Mouse (Mus musculus) cerebellum, postnatal 4 days (tissue): ENCODE results near the gene Fam169b.
"Not testable (repeated sequence)": the region's sequence is repeated elsewhere in the genome, so short reads cannot be mapped to it uniquely, and the experiment has no call there.

Source experiments
- DNase-seq, 2 experiments: peaks; one replicate each; pipeline ENCODE4 v3.0.0; 2022; ENCODE audit warnings: low spot score in 2 of 2, mixed read lengths in 1 of 2

The Fam169b gene

DNA sequence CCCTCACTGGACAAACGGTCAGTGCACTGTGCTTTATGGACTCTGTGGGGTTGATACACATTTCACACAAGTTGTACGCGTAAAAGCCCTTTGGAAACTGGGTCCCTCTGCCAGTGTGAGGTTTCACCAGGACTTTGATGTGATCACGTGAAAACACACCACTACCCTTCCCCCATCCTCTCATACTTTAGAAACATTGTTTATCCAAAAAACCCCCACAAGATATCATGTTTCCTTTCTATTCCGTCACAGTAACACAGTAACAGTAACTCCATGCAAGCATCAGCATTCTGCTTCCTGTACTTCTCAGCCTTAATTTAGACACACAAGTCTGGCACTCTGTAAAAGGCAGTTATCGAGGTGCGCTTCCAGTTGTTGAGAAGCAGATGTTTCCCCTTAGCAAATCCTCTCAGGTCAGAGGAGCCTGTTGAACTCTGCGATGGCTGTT lies 12.2 kb downstream of the Fam169b start:
- no peak for DNase-seq

- no peak for DNase-seq
Observed at GRCm38 (mm10) chr7:68286526-68287481, 13.2 kb downstream of the Fam169b start.

DNA sequence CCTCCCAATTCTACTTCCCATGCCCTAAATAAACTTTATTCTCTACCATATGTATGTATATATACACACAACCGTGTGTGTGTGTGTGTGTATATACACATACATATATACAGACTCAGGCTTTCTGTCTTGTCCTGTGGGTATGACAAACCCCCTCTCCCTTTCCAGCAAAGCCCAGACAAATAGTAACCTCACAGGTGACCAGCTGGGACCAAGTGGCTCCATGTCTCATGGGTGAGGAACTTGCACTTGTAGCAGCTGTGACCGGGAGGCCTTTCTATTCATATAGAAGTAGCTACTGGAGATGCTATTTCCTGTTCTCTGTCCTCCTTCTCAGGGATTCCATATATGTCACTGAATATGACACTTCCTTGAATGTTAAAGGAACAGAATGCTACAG lies 13.9 kb downstream of the Fam169b start:
- DNase-seq = no peak

- DNase-seq = not testable (repeated sequence)
Observed at GRCm38 (mm10) chr7:68288000-68288399, 14.4 kb downstream of the Fam169b start.

DNA sequence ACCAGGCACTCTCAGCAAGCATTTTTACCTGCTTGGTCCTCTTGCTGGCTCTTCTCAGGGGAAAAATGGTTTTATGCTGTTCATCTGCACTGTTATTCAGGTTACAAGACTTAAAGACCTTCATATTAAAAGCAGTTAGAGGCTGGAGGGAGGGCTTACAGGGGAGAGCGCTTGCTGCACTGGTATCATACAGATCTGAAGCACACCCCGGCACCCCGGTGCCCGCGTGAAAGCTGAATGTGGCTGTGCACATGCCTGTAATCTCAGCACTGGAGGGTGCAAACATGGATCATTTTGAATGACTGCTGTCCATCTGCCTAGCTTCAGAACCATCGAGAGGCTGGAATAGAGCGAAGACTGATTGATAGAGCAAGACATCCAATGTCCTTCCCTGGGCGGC lies 15.4 kb downstream of the Fam169b start:
- no peak for DNase-seq

DNA sequence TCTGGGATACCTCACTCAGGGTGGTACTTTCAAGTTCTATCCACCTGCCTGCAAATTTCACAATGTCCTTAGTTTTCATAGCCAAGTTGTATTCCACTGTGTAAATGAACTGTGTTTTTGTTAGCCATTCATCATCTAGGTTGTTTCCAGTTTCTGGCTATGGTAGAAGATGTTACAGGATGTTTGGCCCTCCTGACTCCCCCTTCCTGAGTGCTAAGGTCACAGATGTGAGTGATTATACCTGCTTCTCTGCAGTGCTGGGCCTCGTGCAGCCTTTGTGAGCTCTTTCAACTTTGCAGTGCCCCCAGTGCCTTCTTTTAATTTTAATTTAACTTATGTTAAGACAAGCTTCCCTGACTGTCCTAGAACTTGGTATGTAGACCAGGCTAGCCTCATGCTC lies 18.0 kb downstream of the Fam169b start:
- DNase-seq = no peak

GRCm38 (mm10) chr7:68293997-68294789 lies 20.6 kb downstream of the Fam169b start:
- DNase-seq = no peak

- no peak for DNase-seq
Observed at GRCm38 (mm10) chr7:68296487-68296886, 22.8 kb downstream of the Fam169b start.

- DNase-seq = no peak
Observed at GRCm38 (mm10) chr7:68298381-68299076, 24.9 kb downstream of the Fam169b start.

DNA sequence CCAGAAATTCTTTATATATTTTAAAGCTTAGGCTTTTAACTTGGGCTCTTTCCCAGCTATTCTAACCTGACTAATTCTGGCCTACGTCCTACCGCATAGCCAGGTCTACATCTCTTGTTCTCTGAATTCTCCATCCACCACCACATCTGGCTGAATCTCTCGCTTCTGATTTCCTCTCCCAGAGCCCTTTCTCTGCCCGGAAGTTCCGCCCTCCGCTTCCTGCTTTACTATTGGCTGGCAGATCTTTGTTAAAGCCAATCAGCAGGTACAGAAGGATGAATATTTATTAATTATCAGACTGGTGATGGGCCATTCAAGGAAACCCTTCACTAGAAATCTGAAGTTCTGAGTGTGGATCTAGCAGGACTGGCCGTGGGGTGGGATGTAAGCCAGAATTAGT lies 27.5 kb downstream of the Fam169b start:
- DNase-seq = no peak

- DNase-seq = peak; percentile 45 to 71
Observed at GRCm38 (mm10) chr7:68302586-68303433, 29.2 kb downstream of the Fam169b start.

GRCm38 (mm10) chr7:68303685-68304084 lies 30.0 kb downstream of the Fam169b start:
- DNase-seq = no peak

DNA sequence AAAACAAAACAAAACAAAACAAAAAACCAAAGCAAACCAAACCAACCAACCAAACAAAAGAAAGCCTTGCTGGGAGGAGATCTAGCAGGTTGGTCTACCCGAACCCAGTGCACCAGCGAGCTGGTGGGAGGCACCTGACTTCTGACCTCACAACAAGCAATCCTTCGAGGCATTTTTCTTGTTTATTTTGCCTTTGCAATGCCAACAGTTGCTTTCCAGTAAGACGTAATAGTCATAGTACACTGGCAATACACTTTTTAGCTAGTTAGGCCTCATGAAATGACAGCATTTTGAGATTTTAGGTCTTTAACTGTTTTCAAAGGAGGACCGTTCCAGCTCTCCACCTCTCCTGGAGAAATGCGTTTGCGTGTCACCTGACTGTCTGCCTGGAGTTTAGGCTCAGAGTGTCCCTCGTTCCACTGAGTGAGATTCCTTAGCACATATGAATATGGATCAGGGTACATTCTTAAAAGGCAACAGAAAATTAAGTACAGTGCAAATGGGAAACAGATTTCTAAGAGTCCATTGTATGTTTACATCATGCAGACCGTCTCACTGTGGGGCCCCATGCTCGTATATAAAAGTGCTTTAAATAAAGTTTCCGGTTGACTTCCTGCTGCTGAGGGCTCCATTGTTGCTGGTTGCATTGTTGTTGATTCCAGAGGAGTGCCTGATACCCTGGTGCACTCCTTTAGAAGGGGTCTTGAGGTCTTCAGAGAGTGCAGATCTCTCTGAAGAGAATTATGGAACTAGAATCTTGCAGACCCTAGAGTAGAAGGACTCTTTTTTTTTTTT lies 32.3 kb downstream of the Fam169b start:
- DNase-seq = no peak

- DNase-seq = no peak
Observed at GRCm38 (mm10) chr7:68306756-68307155, 33.1 kb downstream of the Fam169b start.

GRCm38 (mm10) chr7:68311469-68311868 lies 37.8 kb downstream of the Fam169b start:
- no peak for DNase-seq

GRCm38 (mm10) chr7:68312395-68312794 lies 38.8 kb downstream of the Fam169b start:
- DNase-seq = no peak

- no peak for DNase-seq
Observed at GRCm38 (mm10) chr7:68313038-68313782, 39.6 kb downstream of the Fam169b start.

GRCm38 (mm10) chr7:68314286-68314685 lies 40.6 kb downstream of the Fam169b start:
- no peak for DNase-seq

DNA sequence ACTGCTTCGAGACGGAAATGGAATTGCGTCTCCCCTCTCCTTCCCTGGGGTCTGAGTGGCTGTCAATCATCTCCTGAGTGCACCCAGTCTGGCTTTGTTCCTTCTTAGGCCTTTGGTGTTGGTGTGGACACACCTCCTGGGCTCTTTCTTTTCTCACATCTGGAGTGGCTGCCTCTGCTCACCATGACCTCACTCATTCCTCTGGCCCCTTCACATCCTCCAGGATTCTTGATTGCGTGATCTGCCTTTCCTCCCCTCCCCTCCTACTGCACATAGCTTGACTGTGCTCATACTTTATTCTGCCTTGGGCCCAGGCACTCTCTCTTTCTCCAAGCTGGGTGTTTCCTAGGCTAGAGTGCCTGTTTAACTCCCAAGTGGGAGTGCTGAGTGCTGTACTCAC lies 41.4 kb downstream of the Fam169b start:
- DNase-seq = no peak
